Mouse (Mus musculus): ENCODE measurements around the gene Gm10639. TPM values are rescaled to one million over a fixed set of nuclear protein-coding genes. Genes with fewer than 3 reads are reported as not detected.
"Not testable (repeated sequence)": the region's sequence is repeated elsewhere in the genome, so short reads cannot be mapped to it uniquely, and the experiment has no call there.

The Gm10639 gene
- polyA plus RNA-seq (2014; fragmentation: Nextera tagmentation; extraction: Ambion mirVana) = not detected in 2 replicates

GRCm38 (mm10) chr9:78289723-78290122 is at the start of gene Gm10639:
TSS of gene Gm10639 (plus strand) at chr9:78289923.
- H3K9me3 ChIP-seq (ENCODE audit: control insufficient read depth, low read length); H3K36me3 ChIP-seq (ENCODE audit: control insufficient read depth, insufficient read depth, low read length); H3K4me1 ChIP-seq (ENCODE audit: control insufficient read depth, insufficient read depth, low read length); H3K9ac ChIP-seq (ENCODE audit: low read length); H3K4me2 ChIP-seq; H3K4me3 ChIP-seq (ENCODE audit: low read depth, low read length); ATAC-seq (ENCODE audit: low FRiP score); H3K27ac ChIP-seq (ENCODE audit: low read depth, low read length); H3K27me3 ChIP-seq (ENCODE audit: control insufficient read depth, insufficient read depth, low read length): not testable (repeated sequence)
- peak; percentile 57 for DNase-seq (ENCODE audit: low spot score, missing footprints)
- 93% methylated on average over 3 of the region's 3 CpGs for WGBS

GRCm38 (mm10) chr9:78255683-78256470 is 33.8 kb upstream of the Gm10639 start:
- DNase-seq (ENCODE audit: low spot score, missing footprints); H3K27me3 ChIP-seq (ENCODE audit: control insufficient read depth, insufficient read depth, low read length); ATAC-seq (ENCODE audit: low FRiP score); H3K4me2 ChIP-seq; H3K27ac ChIP-seq (ENCODE audit: low read depth, low read length); H3K4me3 ChIP-seq (ENCODE audit: low read depth, low read length); H3K36me3 ChIP-seq (ENCODE audit: control insufficient read depth, insufficient read depth, low read length); H3K9ac ChIP-seq (ENCODE audit: low read length); H3K4me1 ChIP-seq (ENCODE audit: control insufficient read depth, insufficient read depth, low read length); H3K9me3 ChIP-seq (ENCODE audit: control insufficient read depth, low read length): not testable (repeated sequence)
- 74% methylated on average over 4 of the region's 4 CpGs for WGBS

GRCm38 (mm10) chr9:78256914-78257313 is 32.8 kb upstream of the Gm10639 start, which contains the start of gene Gm3776:
TSS of gene Gm3776 (plus strand) at chr9:78257129.
- H3K9me3 ChIP-seq (ENCODE audit: control insufficient read depth, low read length); ATAC-seq (ENCODE audit: low FRiP score); H3K4me2 ChIP-seq; H3K27me3 ChIP-seq (ENCODE audit: control insufficient read depth, insufficient read depth, low read length); DNase-seq (ENCODE audit: low spot score, missing footprints); H3K4me3 ChIP-seq (ENCODE audit: low read depth, low read length); H3K9ac ChIP-seq (ENCODE audit: low read length); H3K4me1 ChIP-seq (ENCODE audit: control insufficient read depth, insufficient read depth, low read length); H3K27ac ChIP-seq (ENCODE audit: low read depth, low read length); H3K36me3 ChIP-seq (ENCODE audit: control insufficient read depth, insufficient read depth, low read length): not testable (repeated sequence)
- 87% methylated on average over 1 of the region's 3 CpGs for WGBS

- 0% methylated on average over 1 of the region's 6 CpGs for WGBS
- H3K27me3 ChIP-seq (ENCODE audit: control insufficient read depth, insufficient read depth, low read length); DNase-seq (ENCODE audit: low spot score, missing footprints); H3K4me1 ChIP-seq (ENCODE audit: control insufficient read depth, insufficient read depth, low read length); H3K36me3 ChIP-seq (ENCODE audit: control insufficient read depth, insufficient read depth, low read length); H3K9ac ChIP-seq (ENCODE audit: low read length); H3K4me3 ChIP-seq (ENCODE audit: low read depth, low read length); H3K4me2 ChIP-seq; H3K27ac ChIP-seq (ENCODE audit: low read depth, low read length); H3K9me3 ChIP-seq (ENCODE audit: control insufficient read depth, low read length): not testable (repeated sequence)
- peak; percentile 75 for ATAC-seq (ENCODE audit: low FRiP score)
These were observed 30.0 kb upstream of the Gm10639 start for GRCm38 (mm10) chr9:78259688-78260087.

GRCm38 (mm10) chr9:78270945-78271344 is 18.8 kb upstream of the Gm10639 start:
- 79% methylated on average over 3 of the region's 3 CpGs for WGBS
- H3K36me3 ChIP-seq (ENCODE audit: control insufficient read depth, insufficient read depth, low read length); H3K4me3 ChIP-seq (ENCODE audit: low read depth, low read length); H3K4me2 ChIP-seq; H3K9me3 ChIP-seq (ENCODE audit: control insufficient read depth, low read length); ATAC-seq (ENCODE audit: low FRiP score); H3K27me3 ChIP-seq (ENCODE audit: control insufficient read depth, insufficient read depth, low read length); H3K27ac ChIP-seq (ENCODE audit: low read depth, low read length); H3K9ac ChIP-seq (ENCODE audit: low read length); H3K4me1 ChIP-seq (ENCODE audit: control insufficient read depth, insufficient read depth, low read length): not testable (repeated sequence)
- peak; percentile 17 for DNase-seq (ENCODE audit: low spot score, missing footprints)

GRCm38 (mm10) chr9:78282002-78282711 is 7.6 kb upstream of the Gm10639 start:
- not testable (repeated sequence) for H3K27ac ChIP-seq (ENCODE audit: low read depth, low read length); H3K4me2 ChIP-seq; H3K4me3 ChIP-seq (ENCODE audit: low read depth, low read length); DNase-seq (ENCODE audit: low spot score, missing footprints); H3K27me3 ChIP-seq (ENCODE audit: control insufficient read depth, insufficient read depth, low read length); H3K9ac ChIP-seq (ENCODE audit: low read length); H3K36me3 ChIP-seq (ENCODE audit: control insufficient read depth, insufficient read depth, low read length); ATAC-seq (ENCODE audit: low FRiP score); H3K9me3 ChIP-seq (ENCODE audit: control insufficient read depth, low read length); H3K4me1 ChIP-seq (ENCODE audit: control insufficient read depth, insufficient read depth, low read length)
- WGBS = 93% methylated on average over 3 of the region's 4 CpGs

GRCm38 (mm10) chr9:78289063-78289462 is 660 bp upstream of the Gm10639 start:
- H3K27me3 ChIP-seq (ENCODE audit: control insufficient read depth, insufficient read depth, low read length); DNase-seq (ENCODE audit: low spot score, missing footprints); H3K4me3 ChIP-seq (ENCODE audit: low read depth, low read length); H3K4me1 ChIP-seq (ENCODE audit: control insufficient read depth, insufficient read depth, low read length); H3K27ac ChIP-seq (ENCODE audit: low read depth, low read length); H3K9me3 ChIP-seq (ENCODE audit: control insufficient read depth, low read length); H3K4me2 ChIP-seq; ATAC-seq (ENCODE audit: low FRiP score); H3K9ac ChIP-seq (ENCODE audit: low read length); H3K36me3 ChIP-seq (ENCODE audit: control insufficient read depth, insufficient read depth, low read length): not testable (repeated sequence)
- WGBS = 75% methylated on average over 1 of the region's 1 CpGs

GRCm38 (mm10) chr9:78292462-78292861 is 2.7 kb downstream of the Gm10639 start:
- not testable (repeated sequence) for H3K9me3 ChIP-seq (ENCODE audit: control insufficient read depth, low read length); H3K36me3 ChIP-seq (ENCODE audit: control insufficient read depth, insufficient read depth, low read length); H3K27ac ChIP-seq (ENCODE audit: low read depth, low read length); H3K4me3 ChIP-seq (ENCODE audit: low read depth, low read length); H3K27me3 ChIP-seq (ENCODE audit: control insufficient read depth, insufficient read depth, low read length); H3K4me1 ChIP-seq (ENCODE audit: control insufficient read depth, insufficient read depth, low read length); H3K9ac ChIP-seq (ENCODE audit: low read length); DNase-seq (ENCODE audit: low spot score, missing footprints); ATAC-seq (ENCODE audit: low FRiP score); H3K4me2 ChIP-seq
- WGBS = 82% methylated on average over 8 of the region's 8 CpGs

- H3K4me1 ChIP-seq (ENCODE audit: control insufficient read depth, insufficient read depth, low read length); H3K4me2 ChIP-seq; H3K9me3 ChIP-seq (ENCODE audit: control insufficient read depth, low read length); H3K27ac ChIP-seq (ENCODE audit: low read depth, low read length); DNase-seq (ENCODE audit: low spot score, missing footprints); H3K36me3 ChIP-seq (ENCODE audit: control insufficient read depth, insufficient read depth, low read length); H3K4me3 ChIP-seq (ENCODE audit: low read depth, low read length); H3K9ac ChIP-seq (ENCODE audit: low read length); H3K27me3 ChIP-seq (ENCODE audit: control insufficient read depth, insufficient read depth, low read length); ATAC-seq (ENCODE audit: low FRiP score): not testable (repeated sequence)
- 55% methylated on average over 1 of the region's 1 CpGs for WGBS
These were observed 4.0 kb downstream of the Gm10639 start for GRCm38 (mm10) chr9:78293683-78294082.
